Mouse (Mus musculus): ENCODE measurements around the gene Mospd3. TPM values are rescaled to one million over a fixed set of nuclear protein-coding genes. Genes with fewer than 3 reads are reported as not detected.

Mospd3 gene
- total RNA-seq, 2 experiments from 2014 or later = 15.8 to 312 TPM

Other genes starting within 250 kb of the Mospd3 start
- 0.02 and 0.92 TPM in 2 replicates for gene Zan, start 124.0 kb downstream of the Mospd3 start, total RNA-seq (2014; fragmentation: Nextera tagmentation)
- 0.05 and 0.11 TPM in 2 replicates for gene Zan, start 124.0 kb downstream of the Mospd3 start, total RNA-seq (2017)
- gene Pop7, start 98.5 kb downstream of the Mospd3 start, total RNA-seq (2014; fragmentation: Nextera tagmentation) = 51.2 and 51.5 TPM in 2 replicates
- gene Pop7, start 98.5 kb downstream of the Mospd3 start, total RNA-seq (2017) = 26.6 and 34.2 TPM in 2 replicates
- 19.8 and 39.2 TPM in 2 replicates for gene Gigyf1, start 82.5 kb downstream of the Mospd3 start, total RNA-seq (2014; fragmentation: Nextera tagmentation)
- 7.9 and 10.8 TPM in 2 replicates for gene Gigyf1, start 82.5 kb downstream of the Mospd3 start, total RNA-seq (2017)
- not detected in 2 replicates for gene Epo, start 67.8 kb downstream of the Mospd3 start, total RNA-seq (2014; fragmentation: Nextera tagmentation)
- not detected in 2 replicates for gene Epo, start 67.8 kb downstream of the Mospd3 start, total RNA-seq (2017)
- gene Gnb2, start 67.5 kb downstream of the Mospd3 start, total RNA-seq (2014; fragmentation: Nextera tagmentation) = 367 and 396 TPM in 2 replicates
- gene Gnb2, start 67.5 kb downstream of the Mospd3 start, total RNA-seq (2017) = 155 and 173 TPM in 2 replicates
- gene Actl6b, start 47.5 kb downstream of the Mospd3 start, total RNA-seq (2014; fragmentation: Nextera tagmentation) = not detected in 2 replicates
- not detected in 2 replicates for gene Actl6b, start 47.5 kb downstream of the Mospd3 start, total RNA-seq (2017)
- gene Tfr2, start 31.2 kb downstream of the Mospd3 start, total RNA-seq (2014; fragmentation: Nextera tagmentation) = 166 and 215 TPM in 2 replicates
- 94.7 and 144 TPM in 2 replicates for gene Tfr2, start 31.2 kb downstream of the Mospd3 start, total RNA-seq (2017)
- gene Pcolce, start 12.7 kb upstream of the Mospd3 start, total RNA-seq (2014; fragmentation: Nextera tagmentation) = 3.5 TPM in 1 of 2 replicates, not detected in the other
- 0.34 TPM in 1 of 2 replicates, not detected in the other for gene Pcolce, start 12.7 kb upstream of the Mospd3 start, total RNA-seq (2017)
- not detected in 2 replicates for gene Fbxo24, start 27.9 kb upstream of the Mospd3 start, total RNA-seq (2014; fragmentation: Nextera tagmentation)
- gene Fbxo24, start 27.9 kb upstream of the Mospd3 start, total RNA-seq (2017) = not detected in 2 replicates
- 56.4 and 79.5 TPM in 2 replicates for gene Lrch4, start 28.1 kb upstream of the Mospd3 start, total RNA-seq (2014; fragmentation: Nextera tagmentation)
- gene Lrch4, start 28.1 kb upstream of the Mospd3 start, total RNA-seq (2017) = 13.9 and 14.7 TPM in 2 replicates
- 19.5 and 22.4 TPM in 2 replicates for gene Gm20605, start 28.1 kb upstream of the Mospd3 start, total RNA-seq (2014; fragmentation: Nextera tagmentation)
- 2.8 and 3.1 TPM in 2 replicates for gene Gm20605, start 28.1 kb upstream of the Mospd3 start, total RNA-seq (2017)
- gene Sap25, start 40.3 kb upstream of the Mospd3 start, total RNA-seq (2014; fragmentation: Nextera tagmentation) = 45.8 and 69.9 TPM in 2 replicates
- 10.0 and 12.9 TPM in 2 replicates for gene Sap25, start 40.3 kb upstream of the Mospd3 start, total RNA-seq (2017)
- not detected in 2 replicates for gene Irs3, start 44.7 kb upstream of the Mospd3 start, total RNA-seq (2014; fragmentation: Nextera tagmentation)
- 0.80 TPM in 1 of 2 replicates, not detected in the other for gene Irs3, start 44.7 kb upstream of the Mospd3 start, total RNA-seq (2017)
- gene Agfg2, start 83.7 kb upstream of the Mospd3 start, total RNA-seq (2014; fragmentation: Nextera tagmentation) = 22.7 and 37.5 TPM in 2 replicates
- 17.0 TPM in 2 replicates for gene Agfg2, start 83.7 kb upstream of the Mospd3 start, total RNA-seq (2017)
- 0.57 TPM in 1 of 2 replicates, not detected in the other for gene Nyap1, start 140.5 kb upstream of the Mospd3 start, total RNA-seq (2014; fragmentation: Nextera tagmentation)
- gene Nyap1, start 140.5 kb upstream of the Mospd3 start, total RNA-seq (2017) = not detected in 2 replicates
- gene Tsc22d4, start 144.7 kb upstream of the Mospd3 start, total RNA-seq (2014; fragmentation: Nextera tagmentation) = 45.4 and 55.2 TPM in 2 replicates
- gene Tsc22d4, start 144.7 kb upstream of the Mospd3 start, total RNA-seq (2017) = 43.0 and 66.3 TPM in 2 replicates
- gene Ppp1r35, start 177.8 kb upstream of the Mospd3 start, total RNA-seq (2014; fragmentation: Nextera tagmentation) = 40.6 and 60.7 TPM in 2 replicates
- 30.0 and 60.2 TPM in 2 replicates for gene Ppp1r35, start 177.8 kb upstream of the Mospd3 start, total RNA-seq (2017)
- 59.2 and 84.0 TPM in 2 replicates for gene Mepce, start 186.6 kb upstream of the Mospd3 start, total RNA-seq (2014; fragmentation: Nextera tagmentation)
- 22.0 and 26.7 TPM in 2 replicates for gene Mepce, start 186.6 kb upstream of the Mospd3 start, total RNA-seq (2017)
- 4.2 and 5.5 TPM in 2 replicates for gene Zcwpw1, start 186.7 kb upstream of the Mospd3 start, total RNA-seq (2014; fragmentation: Nextera tagmentation)
- 7.8 and 18.7 TPM in 2 replicates for gene Zcwpw1, start 186.7 kb upstream of the Mospd3 start, total RNA-seq (2017)
- gene Pilra, start 235.2 kb upstream of the Mospd3 start, total RNA-seq (2014; fragmentation: Nextera tagmentation) = 6.5 TPM in 1 of 2 replicates, not detected in the other
- not detected in 2 replicates for gene Pilra, start 235.2 kb upstream of the Mospd3 start, total RNA-seq (2017)